In the genomic region with DNA sequence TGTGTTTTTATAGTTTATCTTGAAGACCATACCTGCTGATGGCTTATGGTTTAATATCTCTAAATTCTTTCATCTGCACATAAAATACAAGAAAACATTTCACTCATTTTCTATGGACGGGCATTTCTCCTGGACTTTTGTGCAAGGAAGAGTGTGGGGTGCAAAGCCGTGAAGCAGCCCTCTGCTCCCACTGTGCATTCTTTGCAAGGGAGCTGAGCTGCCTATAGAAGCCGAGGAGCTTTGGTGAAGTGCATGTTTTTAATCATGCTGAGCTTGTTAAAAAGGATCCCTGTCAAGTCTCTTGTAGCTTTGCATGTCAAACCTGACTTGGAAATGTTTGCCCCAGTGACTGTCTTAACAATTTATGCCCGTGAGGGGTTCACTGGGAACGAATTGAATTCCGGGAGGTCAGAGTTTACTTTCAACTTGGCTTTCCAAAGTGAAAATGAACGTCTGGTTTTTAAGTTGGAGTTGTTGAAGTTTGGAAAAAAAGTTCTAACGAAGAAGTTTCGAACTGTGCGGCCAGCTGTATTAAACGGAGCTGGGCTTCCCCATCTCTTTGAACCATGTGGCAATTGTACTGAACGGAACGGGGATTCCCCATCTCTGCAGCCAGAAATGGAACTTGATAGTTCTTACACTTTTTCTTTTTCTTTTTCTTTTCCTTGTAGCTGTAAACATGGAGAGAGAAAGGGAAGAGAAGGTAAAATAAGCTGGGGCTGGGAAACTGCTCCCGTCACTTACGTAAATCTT, we compare ENCODE assay signal across 1 mouse cellular context.
TF ChIP-seq lines count a peak whose summit lies in the region.

No protein-coding gene starts in this region.

TF ChIP-seq in CH12.LX, 34 proteins besides CTCF, POLR2A, EP300 and RAD21 (continued from another document):
- TF ChIP-seq PAX5 (IDR thresholded peaks at IDR 0.05; ENCODE audit: low read length), result no peak
- peak; percentile 95 for TF ChIP-seq MYC (IDR thresholded peaks at IDR 0.05; ENCODE audit: low read depth, low read length)
- TF ChIP-seq TBP (conservative IDR thresholded peaks at IDR 0.05; ENCODE audit: low read depth, low read length), result 0 out of 2 replicates have a peak, but pooled peaks have one; percentile 38
- no peak for TF ChIP-seq SMC3 (IDR thresholded peaks at IDR 0.05; ENCODE audit: low read depth, low read length)
- TF ChIP-seq MAZ (IDR thresholded peaks at IDR 0.05; ENCODE audit: low read depth, low read length), result 0 out of 2 replicates have a peak, but pooled peaks have one; percentile 59
- peak; percentile 53; the same call in 1 of the 2 replicates for TF ChIP-seq MAFK (IDR thresholded peaks at IDR 0.05; ENCODE audit: insufficient replicate concordance, low read length)
- no peak for TF ChIP-seq ZKSCAN1 (IDR thresholded peaks at IDR 0.05; ENCODE audit: borderline replicate concordance, low read depth, low read length)
- no peak; the same call in 1 of the 2 replicates for TF ChIP-seq CHD1 (IDR thresholded peaks at IDR 0.05; ENCODE audit: low read depth, low read length)
- TF ChIP-seq NRF1 (IDR thresholded peaks at IDR 0.05; ENCODE audit: low read depth, low read length), result no peak
- TF ChIP-seq KAT2A (IDR thresholded peaks at IDR 0.05; ENCODE audit: insufficient replicate concordance, low read length), result no peak
- TF ChIP-seq HCFC1 (IDR thresholded peaks at IDR 0.05; ENCODE audit: low read depth, low read length), result peak; percentile 18; the same call in 1 of the 2 replicates
- peak; percentile 72; the same call in 1 of the 2 replicates for TF ChIP-seq RCOR1 (conservative IDR thresholded peaks at IDR 0.05; ENCODE audit: low read depth, low read length)
- no peak; the same call in 1 of the 2 replicates for TF ChIP-seq USF1 (IDR thresholded peaks at IDR 0.05; ENCODE audit: low read depth, low read length)
- TF ChIP-seq JUND (conservative IDR thresholded peaks at IDR 0.05; ENCODE audit: low read depth, low read length), result 0 out of 2 replicates have a peak, but pooled peaks have one; percentile 32
